Mouse (Mus musculus) hindbrain, embryonic 13.5 days (tissue): ENCODE measurements around the gene Hs3st3a1. TPM values are rescaled to one million over a fixed set of nuclear protein-coding genes. Genes with fewer than 3 reads are reported as not detected.

ENCODE experiments used
- polyA plus RNA-seq: library from polyadenylated mRNA; unstranded; fragments of >200 nt; fragmentation: Nextera tagmentation; extraction: Ambion mirVana; gene quantifications from 2 replicates; pipeline ENCODE4 v1.2.1, GENCODE M21; 2015

The Hs3st3a1 gene
- polyA plus RNA-seq, 1 experiment from 2014 or later = 1.3 TPM

Other genes starting within 250 kb of the Hs3st3a1 start
- 1.6 and 1.8 TPM in 2 replicates for gene F930015N05Rik, start 1.3 kb downstream of the Hs3st3a1 start, polyA plus RNA-seq